Mouse (Mus musculus) brain, embryonic 14.5 days (tissue): ENCODE results near the gene Wwox.

Source experiments
- CTCF ChIP-seq: fragments of 200-500 bp; IDR thresholded peaks from 2 replicates; pipeline ENCODE4 v1.5.1; 2012; ENCODE audit warnings: inconsistent platforms, mild to moderate bottlenecking, moderate library complexity, borderline replicate concordance; ENCODE audit not compliant: insufficient read depth, insufficient read length; ENCODE audit errors: extremely low read depth
- POLR2A ChIP-seq: fragments of 200-500 bp; IDR thresholded peaks from 2 replicates; pipeline ENCODE4 v1.6.1; 2012; ENCODE audit warnings: mild to moderate bottlenecking, inconsistent platforms, borderline replicate concordance; ENCODE audit not compliant: poor library complexity, insufficient read depth, insufficient read length, severe bottlenecking; ENCODE audit errors: extremely low read depth

DNA sequence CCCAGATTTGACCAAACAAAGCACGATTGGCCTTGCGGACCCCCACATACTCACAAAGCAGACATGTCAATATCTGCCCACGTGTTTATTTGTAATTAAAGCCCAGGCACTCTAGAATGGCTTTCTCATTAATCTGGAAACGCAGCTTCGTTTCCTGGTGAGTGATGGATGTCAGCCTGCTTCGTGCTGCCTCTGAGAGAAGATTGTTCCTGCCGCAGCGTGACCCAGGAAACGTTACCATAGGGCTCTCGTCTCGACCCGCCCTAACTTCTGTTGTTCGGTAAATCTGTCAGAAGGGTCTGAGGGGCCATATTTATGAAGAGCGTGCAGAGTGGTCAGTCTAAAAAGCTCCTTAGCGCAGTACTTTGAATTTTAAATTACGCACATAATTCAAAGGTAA lies 164.9 kb downstream of the Wwox start:
- no peak for TF ChIP-seq POLR2A
- TF ChIP-seq CTCF, result no peak
